Mouse (Mus musculus) cerebellum, adult 2 months (tissue): Measurements from ENCODE around the gene Itpr1.

ENCODE experiments used
- CTCF ChIP-seq: fragments of 200-500 bp; IDR thresholded peaks from 2 replicates; pipeline ENCODE4 v1.5.1; 2011; ENCODE audit warnings: low read depth, mild to moderate bottlenecking, control low read depth, low read length, moderate library complexity, borderline replicate concordance; ENCODE audit not compliant: insufficient read depth
- POLR2A ChIP-seq: fragments of 200-500 bp; IDR thresholded peaks from 2 replicates; pipeline ENCODE4 v1.6.1; 2011; ENCODE audit warnings: low read length, control low read depth, borderline replicate concordance; ENCODE audit not compliant: insufficient read depth

GRCm38 (mm10) chr6:108190690-108191089 lies 22.2 kb upstream of the Itpr1 start:
- TF ChIP-seq POLR2A, result no peak
- TF ChIP-seq CTCF, result no peak
